Mouse (Mus musculus): Measurements from ENCODE around the gene Dffb.
"Not testable (repeated sequence)": the region's sequence is repeated elsewhere in the genome, so short reads cannot be mapped to it uniquely, and the experiment has no call there.

Gene Dffb

GRCm38 (mm10) chr4:153962631-153963030 lies 12.3 kb downstream of the Dffb start:
- no peak for DNase-seq

- DNase-seq = peak; percentile 48
Observed at GRCm38 (mm10) chr4:153957444-153958250, 17.3 kb downstream of the Dffb start.

DNA sequence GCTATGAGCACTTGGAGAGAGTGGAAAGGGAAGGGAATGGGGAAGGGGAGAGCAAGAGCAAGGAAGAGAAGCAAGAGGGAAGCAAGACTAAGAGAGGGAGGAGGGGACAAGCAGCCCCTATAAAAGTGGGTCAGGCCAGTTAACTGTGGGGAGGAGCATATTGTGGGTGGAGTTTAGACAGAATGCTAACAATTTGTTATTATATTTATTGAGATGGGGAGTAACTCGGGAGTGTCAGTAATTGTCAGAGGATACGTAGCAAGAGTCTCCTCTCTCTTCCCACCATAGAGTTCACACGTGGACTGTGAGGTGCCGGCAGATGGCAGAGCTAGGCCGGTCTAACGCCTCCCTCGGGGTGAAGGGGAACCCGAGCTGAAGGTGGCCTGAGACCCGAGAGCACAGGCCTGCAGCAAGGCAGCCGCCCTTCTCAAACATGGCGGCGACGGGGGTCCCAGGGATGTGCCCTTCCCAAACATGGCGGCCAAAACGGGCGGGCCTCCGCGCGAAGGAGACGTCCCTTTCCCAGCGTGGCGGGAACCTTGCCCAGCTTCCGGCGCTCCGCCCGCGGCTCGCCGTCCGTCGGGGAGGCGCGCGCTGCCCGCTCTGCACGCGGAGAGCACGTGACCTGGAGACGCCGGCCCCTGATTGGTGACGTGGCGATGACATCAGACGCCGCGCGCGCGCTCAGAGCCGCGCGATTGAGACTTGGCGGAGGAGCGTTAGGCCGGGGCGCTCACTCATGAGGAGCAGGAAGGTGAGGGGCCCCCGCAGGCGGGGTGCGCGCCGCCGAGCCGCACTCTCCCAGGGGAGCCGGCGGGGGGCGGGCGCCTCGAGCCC lies 18.1 kb downstream of the Dffb start, which contains the start of gene A430005L14Rik:
A430005L14Rik (plus strand) TSS at position 669 of the 837 bp plus-strand sequence.
- DNase-seq = peak; percentile 99

DNA sequence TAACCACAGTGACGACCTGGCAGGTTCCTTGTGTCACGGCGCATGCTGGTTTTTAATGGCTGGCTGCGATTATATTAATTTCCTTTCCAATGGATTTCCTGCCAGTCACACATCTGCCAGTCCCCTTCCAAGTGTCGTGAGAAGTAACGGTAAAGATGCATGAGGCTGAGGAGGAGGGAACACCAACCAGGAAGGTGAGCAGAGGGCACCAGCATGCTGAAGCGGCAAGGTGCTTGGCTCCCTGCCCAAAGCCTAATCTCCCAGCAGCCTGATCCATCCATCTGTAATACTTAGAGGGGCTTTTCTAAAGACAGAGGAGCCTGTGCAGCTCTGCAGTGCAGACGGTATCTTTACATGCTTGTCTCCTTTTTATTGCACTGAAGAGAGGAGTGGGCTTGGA lies 19.3 kb downstream of the Dffb start:
- DNase-seq = peak; percentile 58

DNA sequence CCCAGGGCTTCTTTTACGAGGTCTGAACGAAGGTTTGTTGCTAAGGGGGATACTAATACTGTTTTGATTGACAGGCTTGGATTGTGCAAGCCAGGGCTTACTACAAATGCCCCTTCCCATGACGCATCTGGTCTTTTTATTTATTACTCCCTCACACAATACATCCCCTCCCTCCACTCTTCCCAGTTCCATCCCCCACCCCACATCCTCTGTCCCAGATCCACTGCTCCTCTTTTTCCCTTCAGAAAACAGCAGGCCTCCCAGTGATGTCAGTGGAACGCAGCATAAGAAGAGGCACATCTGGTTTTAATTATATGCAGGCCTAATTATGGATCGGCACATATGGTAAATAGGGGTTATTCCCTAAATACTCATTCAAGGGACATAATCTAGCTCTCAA lies 23.2 kb downstream of the Dffb start:
- no peak for DNase-seq

DNA sequence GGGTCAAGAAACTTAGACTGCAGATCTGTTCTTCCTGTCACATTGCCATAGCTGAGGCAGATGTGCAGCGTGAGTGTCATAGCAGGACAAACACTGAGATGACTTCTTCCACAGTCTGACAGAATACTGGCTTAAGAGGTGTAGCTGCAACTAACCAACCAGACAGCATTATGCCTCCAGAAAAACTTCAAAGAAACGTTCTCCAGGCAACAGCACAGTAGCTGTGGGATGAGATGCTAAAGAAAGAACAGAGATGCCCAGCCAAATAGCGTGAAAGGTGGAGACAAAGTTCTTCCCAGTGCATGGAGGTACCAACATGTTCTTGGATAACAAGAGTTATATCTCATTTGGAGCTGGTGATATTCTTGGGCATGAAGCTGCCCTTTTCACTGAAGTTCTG lies 23.8 kb downstream of the Dffb start:
- DNase-seq = no peak

DNA sequence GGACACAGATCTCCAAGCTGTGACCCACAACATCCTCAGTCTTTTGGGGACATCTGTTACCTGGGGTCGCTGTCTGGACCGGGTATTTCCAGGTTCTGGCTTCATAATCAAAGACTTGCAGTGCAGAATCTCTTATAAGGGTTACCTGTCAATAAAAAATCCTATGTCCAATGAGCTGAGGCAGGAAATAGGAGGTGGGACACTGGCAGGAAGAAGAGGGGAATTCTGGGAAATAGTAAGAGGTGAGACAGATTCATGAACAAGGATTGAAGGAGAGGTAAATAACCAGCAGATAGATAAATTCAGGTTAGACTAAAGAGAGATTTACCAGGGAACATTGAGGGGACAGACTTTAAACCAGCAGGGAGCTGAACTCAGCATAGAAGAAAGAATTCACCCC lies 24.6 kb downstream of the Dffb start:
- no peak for DNase-seq

GRCm38 (mm10) chr4:153945741-153946140 lies 29.2 kb downstream of the Dffb start:
- DNase-seq = no peak

DNA sequence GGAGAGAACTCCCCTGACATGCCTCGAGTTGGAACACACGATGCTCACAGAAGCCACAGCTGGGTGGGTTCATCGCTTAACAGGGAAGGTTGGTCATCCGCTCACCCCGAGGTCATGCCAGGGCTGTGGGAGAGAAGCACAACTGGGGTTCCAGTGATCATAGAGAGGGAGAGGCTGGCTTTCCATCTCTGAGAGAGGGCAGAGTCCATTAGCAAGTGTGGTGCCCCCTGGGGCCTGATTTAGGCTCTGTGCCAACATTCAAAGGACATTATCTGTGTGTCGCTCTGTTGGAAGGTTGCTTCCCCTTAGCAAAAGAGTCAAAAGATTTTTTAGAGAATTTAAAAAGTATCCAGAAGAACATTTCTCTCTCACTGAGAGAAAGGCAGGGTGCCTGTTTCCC lies 30.7 kb downstream of the Dffb start:
- no peak for DNase-seq

GRCm38 (mm10) chr4:153943243-153943642 lies 31.7 kb downstream of the Dffb start:
- peak; percentile 23 for DNase-seq

DNA sequence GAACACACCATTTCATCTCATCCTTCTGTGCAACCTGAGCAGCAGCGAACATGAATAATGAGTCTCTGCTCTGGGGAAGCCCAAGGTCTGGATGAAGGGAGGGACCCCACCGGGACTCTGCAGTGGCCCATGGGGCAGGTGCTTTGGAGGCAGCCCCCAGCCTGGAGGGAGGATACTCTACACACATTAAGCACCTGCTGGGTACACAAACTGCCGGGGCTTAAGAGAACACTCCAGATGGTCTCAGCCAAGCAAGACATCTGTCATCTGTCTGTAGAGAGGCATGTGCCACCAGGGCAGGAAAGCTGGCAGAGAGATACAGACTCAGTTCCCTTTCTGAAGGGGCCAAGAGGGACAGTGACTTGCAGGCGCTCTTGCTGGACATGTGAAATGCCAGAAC lies 45.0 kb downstream of the Dffb start:
- DNase-seq = peak; percentile 30

- DNase-seq = no peak
Observed at GRCm38 (mm10) chr4:153929425-153929824, 45.5 kb downstream of the Dffb start.

DNA sequence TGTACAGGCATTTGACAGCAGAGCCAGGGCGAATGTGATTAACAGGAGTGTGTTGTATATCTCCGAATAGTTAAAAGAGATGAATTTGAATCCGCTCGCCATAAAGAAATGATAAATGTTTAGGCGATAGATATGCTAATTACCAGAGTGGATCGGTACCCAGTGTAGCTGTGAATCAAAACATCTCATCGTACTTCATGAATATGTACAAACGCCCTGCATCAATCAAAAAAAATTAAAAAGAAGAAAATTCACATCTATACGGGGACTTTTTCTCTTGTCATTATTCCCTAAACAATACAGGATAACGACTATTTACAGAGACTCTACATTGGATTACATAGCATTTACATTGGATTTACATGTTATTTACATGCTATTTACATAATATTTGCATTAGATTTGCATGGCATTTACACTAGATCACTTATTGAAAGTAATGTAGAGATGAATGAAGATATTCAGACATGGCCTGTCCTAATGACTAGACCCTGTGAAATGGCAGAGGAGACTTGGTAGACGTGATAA lies 46.1 kb downstream of the Dffb start:
- DNase-seq = no peak

GRCm38 (mm10) chr4:153922090-153922489 lies 52.8 kb downstream of the Dffb start:
- DNase-seq = not testable (repeated sequence)

DNA sequence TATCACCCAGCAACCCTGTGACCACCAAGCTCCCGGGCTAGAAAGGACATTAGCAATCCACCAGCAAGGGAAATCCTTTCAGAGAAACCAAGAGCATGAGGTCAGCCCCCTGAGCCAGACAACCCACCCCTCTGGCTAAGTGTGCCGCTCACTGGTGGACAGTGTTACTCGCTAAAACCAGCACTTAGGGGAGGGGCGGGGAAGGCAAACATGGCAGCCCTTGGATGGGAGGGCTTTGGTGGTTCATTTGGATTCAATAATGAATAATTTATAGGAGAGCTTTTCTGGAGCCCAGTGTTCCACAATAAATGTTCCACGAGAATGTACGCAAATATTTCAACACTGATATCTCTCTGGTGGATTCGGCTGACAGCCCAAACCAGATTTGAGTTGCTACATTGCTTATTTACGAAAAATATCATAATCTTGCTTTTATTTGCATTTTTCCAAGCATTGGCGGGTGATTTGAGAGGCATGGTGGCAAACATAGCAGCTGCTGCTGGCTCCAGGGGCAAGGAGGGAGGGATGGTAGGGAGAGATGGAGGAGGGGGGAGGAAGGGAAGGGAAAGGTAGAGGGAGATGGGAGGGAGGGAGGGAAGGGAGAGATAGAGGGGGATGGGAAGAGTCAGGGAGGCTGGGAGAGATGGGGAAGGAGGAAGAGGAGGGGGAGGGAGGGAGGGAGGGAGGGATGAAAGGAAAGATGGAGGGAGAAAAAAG lies 54.3 kb downstream of the Dffb start:
- no peak for DNase-seq

GRCm38 (mm10) chr4:153917773-153918500 lies 57.0 kb downstream of the Dffb start:
- DNase-seq = no peak

Measured in cerebellum, adult 9-11 months (tissue).